Mouse (Mus musculus) G1E-ER4 (cell line): ENCODE results near the gene Rin1. TPM values are rescaled to one million over a fixed set of nuclear protein-coding genes. Genes with fewer than 3 reads are reported as not detected.

Experiments used
- GATA1 ChIP-seq: IDR thresholded peaks from one replicate; pipeline ENCODE4 v1.8.0; 2012; ENCODE audit warnings: low read length, inconsistent platforms
- polyA plus RNA-seq: library from polyadenylated mRNA; stranded (reverse); fragments of >175 nt; gene quantifications from 2 replicates; pipeline ENCODE4 v1.2.3, GENCODE M21; 2012

Gene Rin1
- 1.1 TPM in 2 replicates for polyA plus RNA-seq

DNA sequence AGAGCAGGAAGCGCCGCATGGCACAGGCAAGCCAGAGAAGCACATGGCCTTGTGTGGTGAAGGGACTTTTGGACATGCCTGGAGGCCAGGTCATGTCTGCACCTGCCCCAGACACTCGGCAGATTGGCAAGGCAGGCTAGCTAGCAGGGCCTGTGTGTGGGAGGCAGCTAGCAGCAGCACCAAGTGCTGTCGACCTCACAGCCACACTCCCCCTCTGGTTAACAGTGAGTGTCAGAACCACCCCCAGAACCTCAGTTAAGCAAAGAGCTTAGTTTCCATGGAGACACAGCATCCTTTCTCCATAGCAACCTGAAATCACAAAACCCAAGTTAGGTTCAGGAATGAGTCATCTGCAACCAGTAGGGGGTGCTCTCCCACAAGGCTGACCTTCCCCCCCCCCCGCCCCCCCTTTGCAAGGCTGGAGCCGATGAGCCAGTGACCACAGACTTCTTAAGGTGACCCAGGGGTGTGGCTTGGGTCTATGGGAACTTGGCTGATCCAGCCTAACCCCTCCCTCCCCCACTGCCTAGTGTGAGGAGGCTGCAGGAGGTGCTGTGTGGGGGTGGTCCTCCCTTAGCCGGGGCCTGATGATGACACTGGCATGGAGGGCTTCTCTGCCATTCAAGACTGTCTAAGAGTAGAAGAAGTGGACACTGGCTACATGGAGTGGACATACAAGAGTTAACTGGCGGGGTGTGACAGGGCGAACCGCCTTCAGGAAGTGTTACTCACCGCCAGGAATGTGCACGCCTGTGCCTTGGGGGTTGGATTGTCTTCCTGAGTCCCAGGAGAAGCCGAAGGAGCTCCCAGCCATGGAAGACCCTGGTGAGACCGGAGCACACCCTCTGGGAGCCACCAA lies at the start of gene Rin1:
Gene Rin1 (plus strand): TSS at position 435 of the 859 bp plus-strand sequence.
- no peak for TF ChIP-seq GATA1

DNA sequence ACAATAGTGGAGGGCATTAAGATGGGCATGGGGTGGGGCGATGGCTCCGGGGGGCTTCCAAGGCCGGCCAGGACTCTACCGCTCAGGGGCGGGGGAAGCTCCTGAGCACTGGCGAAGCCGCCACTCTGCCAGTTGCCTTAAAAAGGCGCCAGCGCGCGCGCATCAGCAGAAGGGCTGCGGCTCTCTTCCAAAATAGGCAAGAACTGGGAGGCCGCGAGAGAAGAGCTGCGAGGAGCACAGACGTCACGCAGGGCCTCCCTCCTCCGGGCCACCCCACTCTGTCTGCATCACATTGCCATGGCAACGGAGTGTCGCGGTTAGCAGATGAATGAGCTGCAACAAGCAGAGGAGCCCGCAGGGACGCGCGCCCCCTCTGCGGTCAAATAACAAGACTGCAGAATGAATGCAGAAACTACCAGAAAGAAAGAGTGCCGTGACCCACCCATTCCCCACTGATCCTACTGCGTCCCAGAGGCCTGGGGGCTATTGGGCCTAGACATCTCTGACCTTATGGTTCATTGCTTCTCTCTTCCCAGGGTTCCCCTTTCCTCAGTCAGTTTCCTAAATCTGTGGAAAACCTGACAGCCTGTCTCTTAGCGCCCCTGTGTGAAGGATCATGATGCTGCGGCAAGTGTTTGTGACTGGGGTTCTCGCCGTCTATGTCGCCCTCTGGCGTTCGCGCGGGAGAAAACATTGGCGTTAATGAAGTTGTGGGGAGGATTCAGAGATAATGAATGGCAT lies 48.4 kb upstream of the Rin1 start:
- TF ChIP-seq GATA1 = no peak

DNA sequence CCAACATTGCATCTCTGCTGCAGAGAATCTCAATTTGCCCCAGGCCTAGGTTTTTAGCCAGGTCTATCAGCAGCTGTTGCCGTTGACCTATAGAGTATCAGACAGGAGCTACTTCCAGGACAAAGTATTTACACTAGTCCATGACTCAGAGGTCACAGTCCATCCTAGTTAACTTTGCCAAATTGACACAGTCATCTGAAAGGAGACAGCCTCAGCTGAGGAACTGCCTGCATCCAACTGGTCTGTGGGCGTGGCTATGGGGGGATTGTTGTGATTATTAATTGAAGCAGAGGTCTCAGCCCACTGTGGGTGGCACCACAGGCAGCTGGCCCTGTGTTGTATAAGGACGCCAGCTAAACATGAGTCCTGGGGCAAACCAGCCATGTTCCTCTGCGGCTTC lies 45.4 kb upstream of the Rin1 start:
- no peak for TF ChIP-seq GATA1

DNA sequence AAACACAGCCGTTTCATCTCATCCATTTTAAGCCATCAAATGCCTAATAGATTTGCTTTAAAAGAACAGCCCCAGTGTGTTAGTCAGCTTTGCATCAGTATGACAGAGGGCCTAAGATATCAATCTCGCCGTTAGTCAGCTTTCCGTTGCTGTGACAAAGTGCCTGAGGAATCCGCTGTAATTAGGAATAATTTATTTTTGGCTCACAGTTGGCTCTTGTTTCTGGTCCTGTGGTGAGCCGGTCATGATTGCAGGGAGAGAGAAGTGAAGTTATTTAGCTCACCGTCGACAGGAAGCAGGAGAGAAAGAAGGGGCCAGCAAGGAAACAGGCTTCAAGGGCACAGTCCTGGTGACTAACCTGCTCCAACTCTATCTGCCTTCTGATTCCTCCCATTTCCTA lies 37.1 kb upstream of the Rin1 start:
- no peak for TF ChIP-seq GATA1

DNA sequence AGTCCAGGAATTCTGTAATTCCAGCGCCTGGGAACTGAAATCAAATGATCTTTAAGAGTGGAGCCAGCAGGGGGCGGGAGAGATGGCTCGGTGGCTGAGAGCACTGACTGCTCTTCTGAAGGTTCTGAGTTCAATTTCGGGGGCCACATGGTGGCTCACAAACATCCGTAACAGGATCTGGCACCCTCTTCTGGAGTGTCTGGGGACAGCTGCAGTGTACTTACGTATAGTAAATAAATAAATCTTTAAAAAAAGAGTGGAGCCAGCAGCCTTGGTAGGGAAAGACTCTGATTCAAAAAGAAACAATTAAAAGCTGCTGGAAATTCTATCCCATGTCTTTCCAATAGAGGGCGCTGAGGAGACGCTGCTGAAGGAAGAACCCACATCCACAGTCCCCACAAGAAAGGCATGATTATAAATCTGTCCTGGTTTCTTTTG lies 35.3 kb upstream of the Rin1 start:
- TF ChIP-seq GATA1 = no peak

DNA sequence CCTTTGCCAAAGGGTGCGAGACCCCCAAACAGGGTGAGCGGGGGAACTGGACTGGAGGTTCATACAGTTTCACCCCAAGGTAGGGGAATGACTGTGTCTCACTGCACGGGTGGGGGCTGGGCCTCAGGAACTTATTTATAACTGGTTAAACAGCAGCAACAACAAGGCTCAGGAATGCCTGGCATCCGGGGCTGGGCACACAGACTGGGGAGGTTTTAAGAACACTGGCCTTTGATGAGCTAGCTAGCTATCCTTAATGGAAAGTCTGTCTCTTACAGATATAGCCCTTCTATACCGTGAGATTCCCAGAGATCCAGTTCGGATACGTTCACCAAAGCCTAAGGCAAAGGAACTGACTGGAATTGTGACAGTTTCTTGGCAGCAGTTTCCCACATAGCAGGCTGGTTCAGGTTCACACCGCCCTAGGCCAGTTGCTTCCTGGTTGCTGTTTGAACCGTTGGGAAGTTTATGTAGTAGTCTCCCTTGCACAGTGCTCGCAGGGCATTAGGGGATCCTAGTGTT lies 34.0 kb upstream of the Rin1 start:
- TF ChIP-seq GATA1 = no peak

DNA sequence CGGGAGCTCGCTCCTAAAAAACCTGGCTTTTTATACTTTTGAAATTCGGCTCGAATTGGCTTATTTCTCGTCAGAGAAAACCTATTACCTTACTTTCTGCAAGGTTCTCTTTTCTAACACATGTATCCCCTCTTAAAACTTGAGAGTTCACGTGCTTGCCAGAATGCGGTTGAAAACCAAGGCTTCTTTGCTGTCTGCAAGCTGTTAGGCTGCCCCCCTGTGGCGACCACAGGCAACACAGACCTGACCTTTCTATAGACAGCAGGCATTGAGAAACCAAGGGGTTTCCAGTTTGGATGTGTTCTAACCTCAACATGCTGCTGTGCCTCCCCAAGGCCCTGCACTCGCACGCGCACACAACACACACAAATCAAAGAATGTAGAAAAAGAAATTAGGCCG lies 33.5 kb upstream of the Rin1 start:
- no peak for TF ChIP-seq GATA1

DNA sequence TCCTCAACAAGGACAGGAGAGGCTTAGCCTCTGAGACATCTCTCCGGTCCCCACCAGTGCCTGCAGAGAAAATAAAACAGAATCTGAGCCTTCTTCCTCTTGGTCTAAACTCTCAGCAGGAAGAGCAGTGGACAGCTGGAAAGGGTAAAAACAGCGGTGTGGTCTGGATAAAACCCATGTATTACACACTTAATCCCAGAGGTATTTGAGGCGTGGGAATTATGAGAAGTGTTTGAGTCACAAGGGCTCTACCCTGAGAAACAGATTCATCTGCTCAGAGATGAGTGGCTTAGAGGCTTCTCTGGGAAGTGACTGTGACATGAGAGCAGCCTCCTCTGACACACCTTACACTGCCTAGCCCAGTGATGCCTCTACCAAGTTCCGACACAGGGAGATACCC lies 32.7 kb upstream of the Rin1 start:
- TF ChIP-seq GATA1 = no peak

DNA sequence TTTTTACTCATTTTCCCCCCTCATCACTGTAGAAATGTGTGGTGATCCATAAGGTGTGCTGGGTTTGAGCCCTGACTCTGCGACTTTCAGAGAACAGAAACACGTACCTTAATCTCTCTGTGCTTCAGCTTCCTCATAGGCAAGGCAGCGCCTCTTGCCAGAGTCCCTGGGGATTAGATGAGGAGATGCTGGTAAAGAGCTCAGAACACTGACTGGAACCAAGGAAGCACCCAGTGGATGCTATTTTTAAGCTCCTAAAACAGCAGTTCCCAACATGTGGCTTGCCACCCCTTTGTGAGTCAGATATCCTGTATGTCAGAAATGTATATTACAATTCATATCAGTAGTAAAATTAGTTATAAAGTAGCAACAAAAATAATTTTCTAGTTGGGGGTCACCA lies 32.1 kb upstream of the Rin1 start:
- no peak for TF ChIP-seq GATA1

DNA sequence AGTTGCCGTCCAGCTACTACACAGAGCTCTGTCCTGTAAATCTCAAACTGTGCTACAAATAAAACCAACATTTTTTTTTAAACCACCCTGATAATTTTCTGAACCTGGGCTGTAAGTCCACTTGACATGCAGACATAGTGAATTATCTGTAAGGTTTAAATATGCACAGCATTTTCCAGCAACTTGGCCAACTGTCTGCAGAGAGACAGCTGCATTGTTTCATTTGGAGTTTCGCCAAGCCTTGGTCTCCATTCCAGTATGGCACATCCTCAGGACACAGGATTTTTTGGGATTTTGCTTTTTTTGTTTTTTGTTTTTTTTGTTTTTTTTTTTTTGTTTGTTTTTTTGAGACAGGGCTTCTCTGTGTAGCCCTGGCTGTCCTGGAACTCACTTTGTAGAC lies 28.9 kb upstream of the Rin1 start:
- TF ChIP-seq GATA1 = no peak

DNA sequence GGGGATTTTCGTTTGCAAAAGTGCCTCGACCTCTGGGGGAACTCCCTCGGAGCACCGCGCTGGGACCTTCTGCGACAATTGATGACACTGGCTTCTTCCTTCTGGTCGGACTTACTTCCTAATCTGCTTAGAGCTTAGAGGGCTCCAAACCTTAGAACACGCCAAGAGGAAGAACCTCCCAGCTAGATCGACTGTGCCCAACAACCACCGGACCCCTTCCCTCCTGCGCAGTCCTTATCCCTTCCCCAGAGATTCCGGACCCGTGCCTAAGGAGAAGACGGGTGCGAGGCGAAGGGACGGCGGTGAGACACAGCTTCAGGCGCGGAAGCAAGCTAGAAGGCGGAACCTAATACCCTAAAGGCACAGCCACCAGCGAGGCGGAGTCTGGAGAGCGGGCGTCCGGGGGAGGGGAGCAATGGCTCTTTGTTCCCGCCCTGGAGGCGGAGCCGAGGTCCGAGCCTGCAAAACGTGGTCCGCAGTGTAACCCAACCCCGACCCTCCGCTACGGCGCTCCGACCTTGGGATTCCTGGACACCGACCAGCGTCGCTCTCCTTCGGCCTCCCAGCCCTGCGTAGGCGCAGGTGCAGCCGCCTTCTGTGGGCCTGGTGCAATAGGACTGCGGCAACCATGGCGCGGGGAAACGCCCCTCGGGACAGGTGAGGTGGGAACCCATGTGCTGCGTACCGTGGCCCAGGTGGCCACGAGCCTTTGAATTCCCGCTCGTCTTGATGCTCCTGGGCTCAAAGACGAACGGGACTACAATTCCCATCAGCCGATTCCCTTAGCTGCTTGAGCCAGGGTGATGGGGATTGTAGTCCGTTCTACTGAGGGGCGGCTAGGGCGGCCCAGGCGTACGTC lies 26.4 kb upstream of the Rin1 start, which contains the start of gene Slc29a2:
Gene Slc29a2 (plus strand): TSS at position 240 of the 859 bp plus-strand sequence.
- no peak for TF ChIP-seq GATA1

DNA sequence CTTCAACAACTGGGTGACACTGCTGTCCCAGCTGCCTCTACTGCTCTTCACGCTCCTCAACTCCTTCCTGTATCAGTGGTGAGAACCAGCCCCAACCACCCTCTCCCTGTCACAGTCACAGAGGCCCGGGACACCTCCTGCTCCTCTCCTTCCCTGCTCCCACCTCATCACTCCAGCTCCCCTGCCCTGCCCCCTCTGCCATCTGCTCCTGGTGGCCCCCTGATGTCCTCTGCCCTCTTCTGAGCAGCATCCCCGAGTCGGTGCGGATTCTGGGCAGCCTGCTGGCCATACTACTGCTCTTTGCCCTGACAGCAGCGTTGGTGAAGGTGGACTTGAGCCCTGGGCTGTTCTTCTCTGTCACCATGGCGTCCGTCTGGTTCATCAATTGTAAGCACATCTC lies 24.2 kb upstream of the Rin1 start:
- no peak for TF ChIP-seq GATA1

DNA sequence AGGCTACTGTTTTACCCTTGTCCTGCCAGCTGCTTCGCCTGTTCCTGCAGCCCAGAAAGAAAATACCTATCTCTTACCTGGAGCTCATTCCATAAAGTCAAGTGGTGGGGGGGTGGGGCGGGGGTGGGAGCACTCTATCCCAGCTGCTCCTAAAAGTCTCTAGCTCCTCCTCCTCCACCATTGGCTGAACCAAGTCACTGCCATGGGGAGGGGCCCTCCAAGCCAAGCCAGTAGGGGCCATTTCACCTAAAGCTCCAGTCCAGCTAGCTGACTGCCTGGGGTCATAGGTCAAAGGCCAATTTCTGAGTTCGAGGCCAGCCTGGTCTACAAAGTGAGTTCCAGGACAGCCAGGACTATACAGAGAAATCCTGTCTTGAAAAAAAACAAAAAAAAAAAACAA lies 17.6 kb upstream of the Rin1 start:
- TF ChIP-seq GATA1 = no peak

DNA sequence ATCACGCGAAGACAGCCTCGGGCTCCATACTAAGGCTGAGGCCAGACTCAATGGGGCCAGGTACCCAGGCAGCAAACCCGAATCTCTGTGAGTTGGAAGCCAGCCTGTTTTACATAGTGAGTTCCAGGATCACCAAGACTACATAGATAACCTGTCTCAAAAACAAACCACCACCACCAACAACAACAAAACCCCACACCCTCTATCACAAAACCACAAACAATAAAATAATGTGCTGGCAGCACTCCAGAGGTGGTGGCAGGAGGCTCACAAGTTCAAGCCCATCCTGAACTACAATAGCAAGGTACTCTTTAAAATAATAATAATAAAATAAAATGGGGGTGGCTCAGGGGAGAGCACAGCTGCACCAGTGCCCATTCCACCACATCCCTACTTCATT lies 13.7 kb upstream of the Rin1 start:
- no peak for TF ChIP-seq GATA1
